Mouse (Mus musculus) cerebellum, adult (tissue): ENCODE measurements at regions not wholly inside any gene's neighbourhood (a gene's known extent, or its start where the extent isn't known, plus 50 kb on each side); places are given as distances from the start of the nearest gene placed in this dataset.

ENCODE experiments used
- ATAC-seq: cut with Nextera tagmentation; 2 replicates; pipeline ENCODE4 v1.9.2; 2017; ENCODE audit warnings: mild to moderate bottlenecking, moderate library complexity, mixed read lengths; ENCODE audit not compliant: insufficient number of reproducible peaks, low FRiP score, low TSS enrichment

GRCm38 (mm10) chr6:147752301-147752700, 276.7 kb downstream of the Ccdc91 start:
- ATAC-seq, result no peak

- no peak for ATAC-seq
These were observed 278.2 kb downstream of the Ccdc91 start for GRCm38 (mm10) chr6:147753828-147754227.

- no peak for ATAC-seq
These were observed 280.3 kb downstream of the Ccdc91 start for GRCm38 (mm10) chr6:147755750-147756523.

GRCm38 (mm10) chr6:147759485-147759884, 283.9 kb downstream of the Ccdc91 start:
- ATAC-seq, result no peak

GRCm38 (mm10) chr6:147760113-147760512, 284.5 kb downstream of the Ccdc91 start:
- ATAC-seq, result no peak

- ATAC-seq, result no peak
These were observed 281.8 kb upstream of the Far2 start for GRCm38 (mm10) chr6:147765241-147765640.

GRCm38 (mm10) chr6:147769180-147769579, 277.9 kb upstream of the Far2 start:
- ATAC-seq, result no peak

GRCm38 (mm10) chr6:147770034-147770433, 277.0 kb upstream of the Far2 start:
- no peak for ATAC-seq

- ATAC-seq, result no peak
These were observed 275.6 kb upstream of the Far2 start for GRCm38 (mm10) chr6:147771411-147771810.

- no peak for ATAC-seq
These were observed 273.2 kb upstream of the Far2 start for GRCm38 (mm10) chr6:147773904-147774303.

GRCm38 (mm10) chr6:147774626-147775025, 272.4 kb upstream of the Far2 start:
- no peak for ATAC-seq

- ATAC-seq, result no peak
These were observed 267.6 kb upstream of the Far2 start for GRCm38 (mm10) chr6:147779466-147779865.

GRCm38 (mm10) chr6:147784249-147784648, 262.8 kb upstream of the Far2 start:
- no peak for ATAC-seq

- no peak for ATAC-seq
These were observed 262.2 kb upstream of the Far2 start for GRCm38 (mm10) chr6:147784854-147785253.

GRCm38 (mm10) chr6:147788095-147788494, 259.0 kb upstream of the Far2 start:
- no peak for ATAC-seq

GRCm38 (mm10) chr6:147789112-147789511, 257.9 kb upstream of the Far2 start:
- no peak for ATAC-seq

GRCm38 (mm10) chr6:147793811-147794210, 253.2 kb upstream of the Far2 start:
- no peak for ATAC-seq

GRCm38 (mm10) chr6:147794351-147794750, 252.7 kb upstream of the Far2 start:
- ATAC-seq, result no peak

- ATAC-seq, result no peak
These were observed 247.9 kb upstream of the Far2 start for GRCm38 (mm10) chr6:147799009-147799727.

GRCm38 (mm10) chr6:147799861-147800260, 247.2 kb upstream of the Far2 start:
- ATAC-seq, result no peak

- no peak for ATAC-seq
These were observed 246.2 kb upstream of the Far2 start for GRCm38 (mm10) chr6:147800846-147801245.

- ATAC-seq, result no peak
These were observed 243.2 kb upstream of the Far2 start for GRCm38 (mm10) chr6:147803893-147804292.
